Mouse (Mus musculus): Measurements from ENCODE around the gene Fam198b.
"Not testable (repeated sequence)": the region's sequence is repeated elsewhere in the genome, so short reads cannot be mapped to it uniquely, and the experiment has no call there.

Fam198b gene

DNA sequence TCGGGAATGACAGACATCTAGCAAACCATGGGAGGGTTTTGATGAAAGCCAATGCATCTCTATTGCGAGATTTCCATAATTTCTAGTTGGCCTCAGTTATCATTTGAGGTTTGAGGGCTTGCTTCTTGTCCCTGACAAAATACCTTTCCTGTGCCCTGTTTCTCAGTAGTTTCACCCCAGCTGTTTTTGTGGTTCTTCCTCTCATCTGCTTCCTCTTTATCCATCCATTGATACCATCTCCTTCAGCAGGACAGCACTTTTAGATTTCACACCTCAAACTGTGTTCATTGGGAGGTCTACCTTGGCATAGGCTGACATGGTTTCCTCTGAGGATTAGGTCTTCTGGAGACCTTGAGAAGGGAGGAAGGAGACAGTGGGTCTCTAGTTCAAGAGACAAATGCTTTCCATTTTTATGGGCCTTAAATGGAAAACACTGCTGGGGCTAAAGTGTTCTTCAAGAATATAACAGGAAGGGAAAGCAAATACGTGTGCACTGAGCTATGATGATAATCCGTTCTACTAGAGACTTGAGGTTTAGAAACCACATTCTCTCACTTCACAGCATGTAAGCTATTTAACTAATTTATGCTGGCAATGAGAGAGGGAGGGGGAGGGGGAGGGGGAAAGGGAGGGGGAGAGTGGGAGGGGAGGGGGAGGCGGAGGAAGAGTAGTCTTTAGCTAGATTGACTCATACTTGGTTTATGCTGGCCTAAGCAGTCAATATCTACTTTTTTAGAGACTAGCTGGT, 41.8 kb downstream of the Fam198b start:
- DNase-seq (ENCODE audit: low spot score in 2 of 2): no peak

DNA sequence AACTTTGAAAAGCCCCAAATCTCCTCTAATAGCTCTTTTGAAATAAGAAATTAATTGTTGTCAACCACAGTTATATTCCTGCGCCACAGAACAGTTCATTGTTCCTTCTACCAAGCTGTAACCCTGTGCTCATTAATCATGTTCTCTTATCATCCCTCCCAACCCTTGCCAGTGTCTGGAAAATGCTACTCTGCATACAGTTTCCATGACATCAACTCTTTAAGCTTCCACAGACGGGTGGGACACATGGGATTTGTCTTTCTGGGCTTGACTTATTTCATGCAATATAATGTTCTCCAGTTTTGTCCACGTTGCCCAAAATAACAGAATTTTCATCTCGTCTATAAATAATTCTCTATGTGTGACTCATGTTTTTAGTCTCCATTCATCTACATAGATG, 42.7 kb downstream of the Fam198b start:
- no peak for DNase-seq (ENCODE audit: low spot score in 2 of 2)

DNA sequence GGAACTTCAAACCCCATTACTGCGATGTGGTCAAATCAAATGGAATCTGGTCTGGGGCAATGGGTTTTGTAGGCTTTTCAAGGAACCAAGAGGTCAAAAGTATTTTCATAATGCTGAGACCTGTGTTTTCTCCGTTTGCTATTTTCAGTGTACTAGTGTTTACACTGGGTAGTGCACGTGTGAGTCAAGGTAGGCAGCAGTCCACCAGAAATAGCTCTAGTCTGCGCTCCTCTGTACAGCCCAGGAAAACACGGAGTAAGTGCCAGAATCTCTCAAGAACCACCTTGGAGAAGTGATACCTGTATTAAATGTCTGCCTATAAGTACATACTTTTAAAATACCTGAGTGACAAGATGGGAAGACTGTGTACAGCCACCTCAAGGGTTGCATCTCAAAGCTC, 44.1 kb downstream of the Fam198b start:
- DNase-seq (ENCODE audit: low spot score in 2 of 2): no peak

DNA sequence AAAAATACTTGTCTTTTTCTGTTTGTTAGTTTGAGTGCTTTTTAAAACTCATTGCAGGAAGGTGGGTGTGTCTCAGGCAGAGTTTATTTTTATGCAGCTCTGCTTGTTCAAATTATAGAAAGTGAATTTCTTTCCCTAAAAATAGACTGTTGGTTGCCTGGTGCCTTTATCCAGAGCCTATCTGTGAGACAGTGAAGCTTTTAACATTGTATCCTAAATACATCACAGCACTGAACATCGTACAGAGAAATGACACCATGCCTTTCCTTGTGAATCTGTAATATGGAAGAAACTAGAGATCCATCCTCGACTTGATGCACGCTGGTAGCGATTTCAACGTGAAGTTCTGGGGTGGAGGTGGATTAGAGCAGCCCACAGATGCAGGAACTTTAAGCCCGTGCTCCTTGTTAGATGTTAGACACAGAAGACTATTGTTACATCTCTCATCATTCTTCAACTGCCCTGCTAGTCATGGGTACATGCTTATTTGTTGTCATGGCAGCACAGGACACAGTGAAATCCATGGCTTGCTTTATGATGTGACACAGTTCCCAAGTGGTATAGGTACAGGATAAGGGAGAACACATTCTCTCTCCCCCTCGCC, 45.9 kb downstream of the Fam198b start:
- peak in 1 of 2 experiments; percentile 44 for DNase-seq (ENCODE audit: low spot score in 2 of 2)

DNA sequence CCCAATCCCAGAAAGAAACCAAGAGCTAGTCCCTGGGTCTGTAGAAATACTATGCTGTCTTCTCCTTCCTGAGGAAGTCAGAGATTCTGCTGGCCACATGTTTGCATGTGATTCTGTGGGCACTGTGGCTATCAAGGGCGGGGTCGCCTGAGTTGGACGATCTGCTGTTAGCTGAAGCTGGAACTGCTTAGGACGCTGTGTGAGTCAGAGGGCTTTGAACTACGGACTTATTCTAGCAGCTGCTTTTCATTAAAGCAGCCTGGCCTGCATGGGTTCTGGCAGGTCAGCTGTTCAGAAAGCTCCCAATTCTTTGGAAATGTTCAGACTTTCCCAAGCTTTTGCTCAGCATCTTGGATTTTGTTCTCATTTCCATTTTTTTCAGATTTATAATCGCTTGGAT, 51.9 kb downstream of the Fam198b start:
- DNase-seq (ENCODE audit: low spot score in 2 of 2): no peak

DNA sequence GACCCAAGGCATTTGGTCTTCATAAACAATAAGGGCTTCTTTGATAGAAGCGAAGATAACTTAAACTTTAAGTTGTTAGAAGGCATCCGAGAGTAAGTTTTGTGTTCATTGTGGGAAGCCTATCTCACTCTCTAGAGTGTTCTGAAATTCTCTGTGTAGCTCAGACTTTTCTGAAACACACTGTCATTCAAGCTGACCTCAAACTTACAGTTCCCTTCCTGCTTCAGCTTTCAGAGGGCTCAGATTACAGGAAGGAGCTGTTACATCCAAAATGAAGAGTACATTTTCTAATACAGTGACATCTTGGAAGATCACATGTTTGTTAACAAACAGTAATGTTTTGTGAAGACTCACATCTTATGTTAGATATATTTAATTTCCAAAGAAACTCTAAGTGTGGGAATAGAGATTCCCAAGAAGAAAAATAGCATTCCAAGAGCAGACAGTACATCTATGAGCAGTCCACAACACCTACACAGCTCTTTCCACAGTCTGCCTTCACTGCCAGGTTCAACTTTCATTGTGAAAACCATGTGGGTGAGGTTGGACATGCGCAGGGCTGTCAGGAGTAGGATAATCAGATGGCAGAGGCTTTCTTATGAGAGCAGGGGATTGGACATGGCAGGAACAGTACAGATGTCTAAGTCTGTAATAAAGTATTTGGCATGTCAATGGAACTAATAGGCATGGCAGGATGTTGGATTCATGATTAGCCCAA, 52.6 kb downstream of the Fam198b start:
- DNase-seq (ENCODE audit: low spot score in 2 of 2): no peak

DNA sequence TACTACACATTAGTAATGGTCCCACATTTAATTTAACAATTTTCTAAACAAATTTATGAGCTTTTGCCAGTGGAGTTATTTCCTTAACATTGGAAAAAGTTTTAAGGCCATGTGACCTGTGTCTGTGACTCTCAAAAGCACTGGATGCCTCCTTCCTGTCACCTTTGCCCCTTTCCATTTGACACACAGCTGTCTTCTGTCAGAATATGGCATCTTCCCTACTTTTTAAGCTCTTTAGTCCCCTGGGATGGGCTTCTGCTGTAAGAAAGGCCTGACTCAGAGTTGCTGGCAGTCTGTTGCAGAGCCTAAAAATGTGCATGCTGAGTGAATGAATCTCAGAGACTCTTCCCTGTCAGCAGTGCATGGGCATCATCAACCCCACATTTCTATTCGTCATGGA, 63.4 kb downstream of the Fam198b start:
- DNase-seq (ENCODE audit: low spot score in 2 of 2): no peak

DNA sequence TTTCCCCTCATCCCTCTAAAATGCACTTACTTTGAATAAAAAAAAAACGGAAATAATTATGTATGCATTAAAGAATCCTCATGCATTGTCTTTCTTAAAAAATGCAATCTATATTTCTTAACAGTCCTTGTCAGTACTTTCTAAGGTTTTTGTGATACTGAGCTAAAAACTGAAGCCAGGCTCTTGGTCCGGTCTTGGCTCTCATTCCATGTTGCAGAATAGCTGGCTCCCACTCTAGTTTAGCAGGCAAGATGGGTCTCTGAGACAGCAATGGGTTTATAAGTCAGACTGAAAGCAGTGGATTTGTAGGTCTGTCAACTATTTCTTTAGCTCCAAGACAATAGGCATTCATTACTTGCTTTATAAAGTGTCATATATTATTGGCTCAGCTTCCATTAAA, 63.8 kb downstream of the Fam198b start:
- no peak for DNase-seq (ENCODE audit: low spot score in 2 of 2)

DNA sequence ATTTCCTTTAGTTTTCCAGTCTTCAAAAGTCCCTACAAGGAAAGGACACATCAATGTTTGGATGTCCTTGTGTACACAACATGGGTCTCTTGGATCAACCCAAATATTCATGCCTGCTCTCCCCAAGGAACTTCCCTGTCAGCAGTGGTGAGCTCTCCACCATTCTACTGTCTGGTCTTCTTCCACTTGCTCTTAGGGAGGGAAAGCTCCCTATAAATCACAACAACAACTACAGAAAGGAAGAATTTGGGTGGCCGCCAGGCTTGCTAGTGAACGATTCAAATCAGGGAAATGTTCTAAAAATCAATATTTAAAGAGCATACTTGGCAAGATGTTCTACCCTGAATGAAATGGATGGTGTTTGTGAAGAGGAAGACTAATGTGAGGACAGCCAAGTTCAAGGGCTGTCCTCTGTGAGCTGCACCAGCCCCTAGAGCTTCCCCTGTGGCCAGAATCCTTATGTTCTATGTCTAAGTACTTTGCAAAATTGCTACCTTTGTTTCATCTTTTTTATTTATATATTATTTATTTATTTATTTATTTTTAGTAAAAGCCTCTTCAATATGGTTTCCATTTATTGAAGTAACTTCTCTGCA, 68.9 kb downstream of the Fam198b start:
- DNase-seq (ENCODE audit: low spot score in 2 of 2): no peak

DNA sequence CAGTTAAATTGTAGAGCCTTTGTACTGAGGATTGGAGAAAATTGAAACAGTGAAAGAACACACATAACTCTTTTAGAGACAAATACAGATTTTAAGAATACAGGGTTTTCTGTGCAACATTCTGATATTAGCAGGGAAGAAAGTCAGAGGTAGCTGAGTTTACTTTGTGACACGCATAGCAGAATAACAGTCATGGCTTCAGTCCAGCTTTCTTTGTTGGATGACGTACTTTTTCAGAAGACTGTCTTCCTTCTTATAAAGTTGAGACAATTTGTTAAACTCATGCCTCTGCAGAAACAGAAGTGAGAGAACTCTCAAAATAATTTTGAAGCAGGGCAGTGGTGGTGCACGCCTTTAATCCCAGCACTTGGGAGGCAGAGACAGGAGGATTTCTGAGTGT, 70.9 kb downstream of the Fam198b start:
- DNase-seq (ENCODE audit: low spot score in 2 of 2): no peak

DNA sequence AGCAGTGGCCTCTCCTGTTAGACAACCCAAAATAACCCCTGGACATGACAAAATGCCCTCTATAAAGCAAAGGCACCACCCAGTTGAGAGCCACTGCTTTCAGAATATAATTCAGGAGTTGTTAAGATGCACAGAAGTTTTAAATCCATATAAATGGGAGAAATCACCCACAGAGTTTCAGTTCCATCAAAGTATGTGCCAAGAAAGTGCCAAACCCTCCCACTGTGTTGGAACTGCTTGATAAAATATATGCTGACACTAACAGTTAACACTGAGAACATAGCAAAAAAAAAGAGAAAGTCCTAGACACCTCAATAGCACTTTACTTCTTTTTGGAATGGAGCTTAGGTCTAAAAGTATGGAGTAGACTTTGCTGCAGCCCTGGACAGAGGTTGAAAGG, 72.5 kb downstream of the Fam198b start:
- no peak for DNase-seq (ENCODE audit: low spot score in 2 of 2)

DNA sequence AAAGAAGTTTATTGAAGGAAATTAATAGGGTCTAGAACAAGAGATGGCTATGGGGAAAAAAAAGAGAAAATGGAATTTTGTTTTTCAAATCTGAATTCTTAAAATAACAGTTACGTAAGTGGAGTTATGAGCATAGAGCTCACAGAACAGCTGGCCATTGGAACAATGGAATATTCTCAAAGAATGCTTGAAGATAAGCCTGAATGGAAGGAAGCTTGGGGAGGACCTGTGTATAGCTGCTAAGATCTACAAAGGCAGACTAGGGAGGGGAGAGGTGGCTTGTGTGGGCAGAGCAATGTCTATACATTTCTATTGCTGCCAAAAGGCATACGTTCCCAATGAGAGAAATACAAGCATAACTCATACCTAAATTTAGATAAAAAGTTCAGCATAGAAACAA, 73.4 kb downstream of the Fam198b start:
- DNase-seq (ENCODE audit: low spot score in 2 of 2): no peak

DNA sequence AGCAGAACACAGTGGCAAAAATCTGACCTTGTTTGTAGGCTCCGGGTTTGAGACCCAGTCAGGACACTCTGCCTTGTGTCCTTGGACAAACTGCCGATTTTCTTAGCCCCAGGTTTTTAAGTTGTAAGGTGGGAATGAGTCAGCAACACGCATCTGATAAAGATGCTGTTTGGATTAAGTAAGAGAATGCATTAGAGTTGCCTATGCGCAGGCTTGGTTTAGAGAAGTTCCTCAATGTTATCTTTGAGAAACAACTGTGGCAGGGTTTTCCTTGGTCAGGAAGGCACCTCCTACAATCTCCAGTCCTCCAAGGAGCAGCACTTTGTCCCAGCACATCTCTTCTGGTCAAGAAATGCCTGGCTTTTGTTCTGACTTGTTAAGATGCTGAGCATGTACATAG, 82.4 kb downstream of the Fam198b start:
- DNase-seq (ENCODE audit: low spot score in 2 of 2): no peak

DNA sequence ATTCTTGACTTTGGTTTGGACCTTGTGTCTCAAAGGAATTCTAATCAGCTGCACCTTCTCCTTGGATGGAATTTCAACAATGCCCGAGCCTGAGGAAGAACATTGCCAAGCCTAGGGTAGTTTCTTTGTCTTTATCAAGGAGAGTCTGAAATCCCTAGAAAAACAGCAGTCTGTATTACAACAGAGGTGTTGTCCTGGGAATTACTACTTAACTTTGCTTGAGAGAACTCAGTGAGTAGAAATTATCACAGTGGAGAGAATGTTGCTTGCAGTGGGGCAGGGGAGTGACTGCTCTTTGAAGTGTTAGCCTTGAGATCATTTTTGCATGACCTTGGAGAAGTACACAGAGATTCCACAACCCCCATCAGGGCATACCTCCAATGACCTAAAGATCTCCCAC, 83.0 kb downstream of the Fam198b start:
- no peak for DNase-seq (ENCODE audit: low spot score in 2 of 2)

DNA sequence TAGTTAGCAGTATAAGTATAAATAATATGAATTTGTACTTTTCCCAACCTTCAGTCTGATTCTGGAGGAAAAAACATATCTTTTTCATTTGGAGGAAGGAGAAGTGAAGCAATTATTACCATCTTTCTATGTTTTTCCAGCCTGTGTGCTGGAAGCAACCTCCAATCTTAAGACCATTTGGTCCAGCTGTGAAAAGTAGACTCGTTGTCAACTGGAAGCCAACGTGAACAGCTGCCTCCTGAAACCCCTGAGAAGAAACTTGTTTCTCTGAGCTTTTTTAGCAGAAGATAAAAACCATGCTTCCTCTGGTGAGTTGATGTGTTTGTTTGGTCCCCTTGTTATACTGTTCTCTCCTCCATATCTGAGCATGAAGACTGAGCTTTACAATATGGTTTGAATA, 84.1 kb downstream of the Fam198b start:
- no peak for DNase-seq (ENCODE audit: low spot score in 2 of 2)

DNA sequence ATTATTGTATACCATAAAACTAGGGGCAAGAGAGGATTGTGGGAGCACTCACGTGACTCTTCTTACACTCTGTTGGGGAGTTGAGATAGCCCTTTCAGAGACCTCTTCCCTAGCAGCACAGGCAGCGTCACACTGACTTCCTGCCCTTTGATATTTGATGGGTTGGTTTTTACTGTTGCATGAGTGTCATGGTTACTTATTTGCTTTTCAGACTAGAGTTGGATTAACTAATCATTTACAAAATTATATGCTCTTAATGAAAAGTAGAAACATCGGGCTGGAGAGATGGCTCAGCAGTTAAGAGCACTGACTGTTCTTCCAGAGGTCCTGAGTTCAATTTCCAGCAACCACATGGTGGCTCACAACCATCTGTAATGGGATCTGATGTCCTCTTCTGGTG, 85.2 kb downstream of the Fam198b start:
- DNase-seq (ENCODE audit: low spot score in 2 of 2): not testable (repeated sequence)

DNA sequence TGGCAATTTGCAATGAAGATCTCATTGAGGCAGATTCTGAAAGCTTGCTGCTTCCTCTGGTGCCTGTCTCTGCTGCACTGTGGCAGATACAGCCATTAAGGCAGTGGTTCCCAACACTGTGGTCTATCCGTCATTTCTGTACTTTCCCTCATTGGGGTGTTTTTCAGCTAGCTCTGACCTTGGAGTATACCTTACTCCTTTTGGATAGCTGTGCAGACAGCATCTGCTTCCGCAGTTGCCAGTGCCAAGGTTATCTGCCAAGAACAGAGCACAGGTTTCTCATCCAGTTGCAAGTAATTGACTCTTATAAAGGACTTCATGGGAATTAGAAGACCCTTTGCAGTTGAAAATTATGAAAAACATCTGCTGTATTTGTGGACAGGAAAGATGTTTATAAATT, 85.7 kb downstream of the Fam198b start:
- DNase-seq (ENCODE audit: low spot score in 2 of 2): no peak

DNA sequence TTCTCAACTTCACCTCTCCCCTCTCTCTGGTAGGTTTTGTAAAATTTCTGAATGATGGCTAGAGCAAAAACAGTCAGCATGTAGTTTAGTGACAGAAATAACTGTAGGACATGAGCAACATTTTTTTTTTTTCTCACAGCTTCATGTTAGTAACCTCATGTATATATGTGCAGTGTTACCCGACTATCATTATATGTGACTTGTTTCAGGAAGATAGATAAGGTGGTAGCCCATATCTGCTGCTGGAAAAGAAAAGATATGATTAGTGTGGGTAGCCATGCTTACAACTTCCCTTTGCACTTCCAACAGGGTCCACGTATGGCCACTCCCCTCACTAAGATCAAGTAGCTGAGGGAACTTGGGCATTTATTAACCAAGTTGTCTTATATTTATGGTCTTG, 86.2 kb downstream of the Fam198b start:
- no peak for DNase-seq (ENCODE audit: low spot score in 2 of 2)

DNA sequence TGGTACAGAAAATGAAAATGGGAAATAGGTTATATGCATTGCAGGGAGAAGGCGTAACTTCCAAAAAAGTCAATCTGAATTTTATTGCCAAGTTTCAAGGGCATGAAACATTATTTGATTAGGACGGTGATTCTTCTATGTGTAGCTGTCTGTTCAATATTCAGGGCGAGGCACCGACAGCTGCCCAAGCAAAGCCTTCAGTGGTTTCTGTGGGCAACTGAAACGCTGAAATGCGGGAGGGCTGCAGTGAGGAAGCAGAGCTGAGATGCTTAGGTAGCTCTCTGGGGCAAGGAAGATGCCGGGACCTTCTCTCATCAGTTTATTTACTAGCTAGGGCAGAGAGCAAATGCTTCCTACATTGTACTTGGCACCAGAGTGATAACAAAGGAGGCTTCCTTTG, 87.2 kb downstream of the Fam198b start:
- no peak for DNase-seq (ENCODE audit: low spot score in 2 of 2)

DNA sequence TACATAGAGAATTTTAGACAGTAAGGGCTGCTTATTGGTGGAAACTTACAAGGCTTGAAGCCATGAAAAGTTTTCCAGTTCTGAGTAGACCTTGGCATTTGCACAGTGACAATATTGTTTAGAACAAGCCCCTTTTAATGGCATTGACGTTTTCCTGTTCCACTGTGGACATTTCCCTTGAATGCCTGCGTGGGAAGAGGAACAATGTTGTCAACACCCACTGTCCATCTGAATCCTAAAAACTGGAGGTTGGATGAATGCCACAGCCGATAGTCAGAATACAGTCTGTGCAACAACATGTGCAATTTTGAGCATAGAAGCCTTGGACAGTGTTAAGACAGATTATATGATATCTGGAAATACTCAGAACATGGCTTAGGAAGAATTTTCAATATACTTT, 92.5 kb downstream of the Fam198b start:
- DNase-seq (ENCODE audit: low spot score in 2 of 2): peak in 1 of 2 experiments; percentile 4

DNA sequence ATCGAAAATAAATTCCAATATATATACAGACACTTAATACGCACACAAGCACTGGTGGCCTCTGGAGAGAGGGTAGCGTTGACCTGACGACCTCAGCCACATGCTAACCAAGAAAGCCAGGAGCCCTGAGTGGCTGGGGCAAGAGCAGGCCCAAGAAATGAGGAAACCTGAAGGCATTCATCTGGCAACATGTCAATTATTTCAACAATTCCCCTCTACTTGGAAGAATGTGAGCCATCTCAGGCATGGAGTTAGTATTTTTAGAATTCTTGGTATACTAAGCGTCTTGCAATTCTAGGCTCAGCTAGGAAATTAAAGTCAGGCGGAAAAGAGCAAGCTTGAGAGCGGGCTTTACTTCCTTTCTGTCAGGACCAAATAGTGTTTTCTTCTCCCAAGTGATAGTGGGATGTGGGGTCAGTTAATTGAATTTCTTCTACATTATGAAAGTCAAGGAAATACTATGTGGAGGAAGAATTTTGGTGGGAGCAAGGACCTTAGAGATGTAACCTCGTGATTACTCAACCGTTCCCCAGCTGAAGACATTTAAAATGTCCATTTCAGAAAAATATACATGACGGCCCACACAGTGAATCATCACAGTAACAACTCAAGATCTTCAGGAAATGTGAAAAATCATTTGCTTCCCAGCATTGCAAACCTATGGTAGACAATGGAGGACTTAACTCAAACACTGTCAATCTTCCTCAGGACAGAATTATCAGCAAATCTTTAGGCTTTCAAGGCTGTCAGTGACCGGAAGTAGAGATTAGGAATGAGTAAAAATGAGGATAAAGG, 93.5 kb downstream of the Fam198b start:
- DNase-seq (ENCODE audit: low spot score in 2 of 2): no peak

DNA sequence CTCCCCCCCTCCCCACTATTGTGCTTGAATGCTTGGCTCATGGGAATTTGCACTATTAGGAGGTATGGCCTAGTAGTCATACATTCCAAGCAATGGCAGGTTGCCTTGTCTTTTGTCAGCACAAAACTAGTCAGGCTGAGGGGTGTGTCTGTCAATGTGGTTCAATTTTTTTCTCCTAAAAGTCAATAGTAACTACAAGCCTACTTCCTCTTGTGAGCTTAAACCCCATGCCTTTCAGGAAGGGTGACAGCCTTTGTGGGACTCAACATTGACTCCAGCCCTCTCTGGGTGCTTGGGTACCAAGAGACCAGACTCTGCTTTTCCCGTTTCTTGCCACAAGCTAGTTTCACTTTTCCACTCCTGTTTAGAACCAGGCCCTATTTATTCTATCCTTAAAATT, 96.4 kb downstream of the Fam198b start:
- DNase-seq (ENCODE audit: low spot score in 2 of 2): no peak

All from right cerebral cortex, postnatal 36 days (tissue).